Mouse (Mus musculus) stomach, embryonic 15.5 days (tissue): ENCODE measurements at regions not wholly inside any gene's neighbourhood (a gene's known extent, or its start where the extent isn't known, plus 50 kb on each side); places are given as distances from the start of the nearest gene placed in this dataset.

Experiments
- ATAC-seq: fragments of 200-750 bp; cut with Nextera tagmentation; 2 replicates; pipeline ENCODE4 v1.8.0; 2017; ENCODE audit warnings: low read depth, moderate number of reproducible peaks, moderate TSS enrichment; ENCODE audit not compliant: insufficient read depth, low FRiP score
- H3K27ac ChIP-seq: fragments of 300-500 bp; sonication (generic); 2 replicates; pipeline ENCODE4 v1.5.1; 2015; ENCODE audit warnings: mild to moderate bottlenecking, inconsistent platforms
- H3K27me3 ChIP-seq: fragments of 300-500 bp; sonication (generic); replicated peaks from 2 replicates; pipeline ENCODE4 v1.6.1; 2015; ENCODE audit warnings: inconsistent platforms
- H3K36me3 ChIP-seq: fragments of 300-500 bp; sonication (generic); 2 replicates; pipeline ENCODE4 v1.6.1; 2015; ENCODE audit warnings: inconsistent platforms
- H3K4me1 ChIP-seq: fragments of 300-500 bp; sonication (generic); 2 replicates; pipeline ENCODE4 v1.6.1; 2015; ENCODE audit warnings: inconsistent platforms
- H3K4me2 ChIP-seq: fragments of 300-500 bp; sonication (generic); 2 replicates; pipeline ENCODE4 v1.6.1; 2015; ENCODE audit warnings: mild to moderate bottlenecking, inconsistent platforms
- H3K4me3 ChIP-seq: fragments of 300-500 bp; sonication (generic); replicated peaks from 2 replicates; pipeline ENCODE4 v1.5.1; 2015; ENCODE audit warnings: inconsistent platforms
- H3K9ac ChIP-seq: fragments of 300-500 bp; sonication (generic); 2 replicates; pipeline ENCODE4 v1.6.1; 2015; ENCODE audit warnings: inconsistent platforms
- H3K9me3 ChIP-seq: fragments of 300-500 bp; sonication (generic); 2 replicates; pipeline ENCODE4 v1.6.1; 2016; ENCODE audit warnings: inconsistent platforms
- WGBS: fragments of 180-500 bp; shearing (Covaris S2); methylation state at CpG from one replicate; pipeline ENCODE4 v1.1.7; 2015; 5-methylcytosine and 5-hydroxymethylcytosine counted together

DNA sequence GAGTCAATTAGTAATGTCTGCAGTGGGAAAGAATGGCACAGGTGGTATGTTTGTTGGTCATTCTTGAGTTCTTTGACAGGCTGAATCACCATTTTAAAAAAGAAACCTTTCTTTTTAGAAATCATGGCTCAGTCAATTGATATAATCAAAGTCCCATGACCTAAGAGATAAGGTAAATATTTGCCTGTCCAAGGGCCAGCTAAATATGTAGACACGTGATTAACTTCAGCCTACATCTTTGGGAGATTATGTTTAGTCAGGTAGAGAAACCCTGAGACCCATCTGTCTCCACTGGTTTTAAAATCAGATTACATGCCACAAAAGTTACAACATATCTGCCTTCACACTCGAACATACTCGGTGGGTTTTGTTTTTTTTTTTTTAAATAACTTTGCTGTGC, 128.6 kb upstream of the Kazn start:
- Histone ChIP-seq H3K27ac (no peak overlapping the region), H3K9me3 (no peaks in the 10 kb centered on the region), H3K4me2 (no peak overlapping the region), H3K4me3 (no peak overlapping the region), H3K36me3 (no peaks in the 10 kb centered on the region), H3K4me1 (no peaks in the 10 kb centered on the region), H3K9ac (no peak overlapping the region), H3K27me3 (no peaks in the 10 kb centered on the region)
- no peak for ATAC-seq
- 43% methylated on average over 3 of the region's 3 CpGs for WGBS

DNA sequence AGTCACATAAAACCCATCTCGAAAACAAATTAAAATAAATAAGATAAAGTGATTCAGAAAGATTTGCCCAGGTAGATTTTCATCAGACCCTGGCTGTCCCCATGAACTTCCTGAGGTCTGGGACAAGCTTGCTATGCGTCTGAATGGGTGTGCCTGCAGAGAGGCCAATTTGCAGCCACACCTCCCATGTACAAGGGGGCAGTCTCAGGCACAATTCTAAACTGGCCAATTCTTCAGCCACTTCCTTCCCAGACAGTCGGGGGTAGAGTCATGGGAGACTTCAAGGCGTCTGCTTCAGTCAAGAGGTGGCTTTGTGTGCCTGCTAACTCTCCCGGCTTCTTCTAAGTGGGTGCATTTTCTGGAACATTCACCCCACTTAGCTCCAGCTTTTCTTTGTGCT, 122.9 kb upstream of the Kazn start:
- Histone ChIP-seq H3K9ac (no peak overlapping the region), H3K27ac (no peak overlapping the region), H3K4me1 (no peaks in the 10 kb centered on the region), H3K4me3 (no peak overlapping the region), H3K27me3 (no peaks in the 10 kb centered on the region), H3K36me3 (no peaks in the 10 kb centered on the region), H3K4me2 (no peak overlapping the region), H3K9me3 (no peaks in the 10 kb centered on the region)
- WGBS, result 51% methylated on average over 5 of the region's 5 CpGs
- ATAC-seq, result no peak

DNA sequence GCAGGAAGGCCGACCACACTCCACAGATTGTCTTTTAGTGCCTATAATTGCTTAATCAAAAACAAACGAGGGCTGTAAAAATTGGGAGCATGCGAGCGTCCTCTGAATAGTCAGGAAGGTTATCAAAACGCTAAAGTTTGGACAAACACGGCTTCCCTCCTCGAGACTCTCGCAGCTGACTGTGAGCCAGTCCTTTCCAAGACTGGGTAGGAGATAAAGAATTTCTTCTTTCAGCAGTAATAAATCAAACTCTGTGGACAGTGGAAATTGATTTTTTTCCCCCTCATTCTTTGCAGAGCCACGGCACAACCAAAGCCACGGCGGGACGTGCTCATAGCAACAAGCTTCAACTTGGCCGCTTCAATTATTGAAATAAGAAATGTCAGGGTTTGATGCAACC, 119.7 kb upstream of the Kazn start:
- 29% methylated on average over 13 of the region's 13 CpGs for WGBS
- no peak overlapping the region for H3K9ac ChIP-seq
- no peaks in the 10 kb centered on the region for H3K4me1 ChIP-seq
- no peaks in the 10 kb centered on the region for H3K36me3 ChIP-seq
- no peaks in the 10 kb centered on the region for H3K27me3 ChIP-seq
- H3K9me3 ChIP-seq, result no peaks in the 10 kb centered on the region
- H3K4me2 ChIP-seq, result peak overlapping the region; percentile 1; the same call in 1 of the 2 replicates
- ATAC-seq, result no peak
- no peak overlapping the region for H3K4me3 ChIP-seq
- H3K27ac ChIP-seq, result no peak overlapping the region

DNA sequence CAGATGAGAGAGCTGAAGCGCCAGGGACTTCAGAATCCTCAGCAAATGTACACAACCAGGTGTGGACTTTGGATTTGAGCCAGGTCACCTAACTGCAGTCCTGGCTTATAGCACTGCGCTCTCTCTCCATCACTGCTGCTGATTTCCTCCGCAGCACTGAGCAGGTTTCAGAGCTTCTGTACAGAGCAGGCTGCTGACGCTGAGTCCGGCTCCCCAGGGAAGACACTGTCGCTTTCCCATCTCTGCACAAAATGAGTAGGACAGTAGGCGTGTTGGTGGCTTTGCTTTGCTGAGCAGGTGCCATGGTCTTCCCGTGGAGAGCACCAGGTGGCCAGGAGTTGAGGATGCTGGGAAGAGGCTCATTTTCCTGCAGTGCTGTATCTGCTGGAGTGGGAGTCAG, 116.2 kb upstream of the Kazn start:
- Histone ChIP-seq H3K36me3 (no peaks in the 10 kb centered on the region), H3K4me1 (no peaks in the 10 kb centered on the region), H3K4me3 (no peak overlapping the region), H3K4me2 (no peak overlapping the region), H3K9me3 (no peaks in the 10 kb centered on the region), H3K27ac (no peak overlapping the region), H3K27me3 (no peaks in the 10 kb centered on the region), H3K9ac (no peak overlapping the region)
- 83% methylated on average over 8 of the region's 8 CpGs for WGBS
- no peak for ATAC-seq

DNA sequence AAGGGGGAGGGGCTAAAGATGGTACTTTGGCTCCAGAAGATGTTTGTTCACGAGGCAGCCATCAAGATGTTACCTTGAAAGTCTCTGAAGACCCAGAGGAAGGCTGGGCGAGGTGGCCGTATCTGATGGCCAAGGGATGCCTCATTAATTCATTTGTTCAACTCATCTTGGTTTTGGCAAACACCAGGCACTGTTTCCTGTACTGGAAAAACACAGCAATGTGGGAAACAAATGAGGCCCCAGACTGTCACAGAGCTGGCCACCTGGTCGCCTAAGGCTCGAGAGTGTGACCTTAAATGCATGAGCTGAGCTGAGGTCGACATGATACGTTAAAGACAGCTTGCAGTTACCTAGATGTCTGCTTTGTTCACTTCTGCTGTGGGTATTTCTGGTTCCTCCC, 114.3 kb upstream of the Kazn start:
- H3K4me2 ChIP-seq, result no peak overlapping the region
- no peak overlapping the region for H3K4me3 ChIP-seq
- whole genome bisulfite sequencing, result 77% methylated on average over 7 of the region's 7 CpGs
- no peaks in the 10 kb centered on the region for H3K27me3 ChIP-seq
- H3K9me3 ChIP-seq, result no peaks in the 10 kb centered on the region
- ATAC-seq, result no peak
- H3K4me1 ChIP-seq, result no peaks in the 10 kb centered on the region
- no peak overlapping the region for H3K27ac ChIP-seq
- H3K36me3 ChIP-seq, result no peaks in the 10 kb centered on the region
- no peak overlapping the region for H3K9ac ChIP-seq

DNA sequence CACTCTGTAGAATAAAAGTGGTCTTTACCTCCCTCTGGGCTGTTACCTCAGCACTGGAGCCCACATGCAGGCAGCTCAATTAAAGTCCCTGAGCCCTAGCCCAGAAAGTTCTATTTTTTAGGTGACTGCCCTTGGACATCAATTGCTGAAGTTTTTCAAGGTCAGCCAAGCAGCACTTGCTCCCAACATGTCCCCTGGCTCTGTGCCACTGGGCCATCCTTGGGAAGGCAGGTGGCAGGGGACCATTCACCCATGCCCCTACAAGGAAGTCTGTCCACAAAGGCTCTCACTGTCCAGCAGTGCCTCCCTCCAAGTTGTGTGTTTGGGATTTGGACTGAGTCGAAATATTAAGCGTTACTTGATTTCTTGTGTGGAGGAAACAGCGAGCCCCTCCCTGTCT, 112.6 kb upstream of the Kazn start:
- Histone ChIP-seq H3K36me3 (no peaks in the 10 kb centered on the region), H3K27ac (no peak overlapping the region), H3K9ac (no peak overlapping the region), H3K27me3 (no peaks in the 10 kb centered on the region), H3K4me1 (no peaks in the 10 kb centered on the region), H3K4me2 (no peak overlapping the region), H3K4me3 (no peak overlapping the region), H3K9me3 (no peaks in the 10 kb centered on the region)
- no peak for ATAC-seq
- WGBS, result 59% methylated on average over 3 of the region's 3 CpGs

DNA sequence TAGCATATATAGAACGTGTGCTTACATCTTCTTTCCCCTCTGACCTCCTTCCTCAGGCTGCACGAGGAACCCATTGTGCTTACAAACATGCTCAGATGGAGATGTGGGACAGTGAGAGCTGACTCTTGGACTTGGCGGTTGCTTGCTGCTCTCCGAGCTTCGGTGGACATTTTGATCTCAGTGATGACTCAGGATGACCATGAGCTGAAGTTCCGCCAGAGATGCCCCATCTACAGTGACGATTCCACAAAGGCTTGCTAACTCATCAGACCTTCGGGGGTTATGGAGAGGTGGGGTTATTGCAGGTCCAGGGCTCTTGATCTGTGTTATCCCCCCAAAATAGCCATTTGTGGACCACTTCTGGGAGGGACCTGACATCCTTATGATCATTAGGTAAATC, 111.8 kb upstream of the Kazn start:
- ATAC-seq, result no peak
- Histone ChIP-seq H3K27ac (no peak overlapping the region), H3K36me3 (no peaks in the 10 kb centered on the region), H3K9me3 (no peaks in the 10 kb centered on the region), H3K9ac (no peak overlapping the region), H3K27me3 (no peaks in the 10 kb centered on the region), H3K4me3 (no peak overlapping the region), H3K4me2 (no peak overlapping the region), H3K4me1 (no peaks in the 10 kb centered on the region)
- 87% methylated on average over 8 of the region's 8 CpGs for WGBS

DNA sequence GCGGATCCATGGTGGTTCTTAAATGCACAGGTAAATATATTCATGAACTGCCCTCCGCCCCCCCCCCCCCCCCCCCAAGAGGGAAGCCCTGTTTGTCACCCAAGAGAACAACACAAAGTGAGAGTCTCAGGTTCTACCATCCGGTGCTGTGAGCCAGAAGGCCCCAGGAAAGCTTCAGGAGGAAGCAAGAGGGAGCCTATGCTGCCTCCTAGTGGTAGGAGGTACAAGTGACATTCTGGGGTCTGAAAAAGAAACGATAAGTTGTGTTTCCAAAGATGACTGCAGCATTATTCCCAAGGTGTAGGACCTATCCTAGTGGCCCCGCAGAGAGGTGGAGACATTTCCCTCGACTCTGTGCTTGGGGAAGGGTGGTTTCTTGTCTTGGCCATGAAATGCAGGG, 109.7 kb upstream of the Kazn start:
- Histone ChIP-seq H3K4me2 (no peak overlapping the region), H3K9ac (no peak overlapping the region), H3K4me1 (no peaks in the 10 kb centered on the region), H3K27ac (no peak overlapping the region), H3K9me3 (no peaks in the 10 kb centered on the region), H3K27me3 (no peaks in the 10 kb centered on the region), H3K36me3 (no peaks in the 10 kb centered on the region), H3K4me3 (no peak overlapping the region)
- 42% methylated on average over 6 of the region's 6 CpGs for WGBS
- no peak for ATAC-seq

DNA sequence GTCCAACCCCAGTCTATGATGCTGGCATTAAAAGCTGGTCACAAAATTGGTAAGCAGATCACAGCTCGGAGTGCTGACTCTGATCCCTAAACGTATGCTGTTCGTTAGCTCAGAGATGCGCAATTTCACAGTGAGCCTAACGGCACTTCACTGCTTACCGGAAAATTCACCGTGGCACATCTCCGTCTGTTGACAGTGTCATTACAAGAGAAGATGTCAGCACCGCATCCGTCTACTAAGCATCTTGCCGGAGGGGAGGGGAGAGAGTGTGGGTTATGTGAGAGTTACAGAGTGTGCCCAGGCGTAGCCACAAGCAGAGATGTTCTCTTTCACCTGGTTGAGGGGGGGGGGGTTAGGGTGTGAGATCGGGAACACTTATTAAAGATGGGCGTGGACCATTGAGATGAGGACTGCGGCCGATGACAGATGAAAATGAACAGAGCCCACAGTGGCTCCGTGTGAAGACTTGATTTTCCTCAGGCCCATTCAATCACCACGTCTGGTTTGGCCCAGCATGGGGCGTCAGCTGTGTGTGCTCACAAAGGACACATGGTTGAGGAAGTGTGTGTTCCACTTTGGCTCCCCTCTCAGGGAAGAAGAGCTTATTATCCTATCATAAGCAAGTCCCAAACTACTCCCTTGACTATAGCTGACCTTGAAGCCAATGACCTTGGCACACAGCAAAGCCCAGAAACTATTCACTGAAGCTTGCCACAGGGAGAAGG, 103.4 kb upstream of the Kazn start:
- Histone ChIP-seq H3K4me1 (no peaks in the 10 kb centered on the region), H3K4me2 (no peak overlapping the region), H3K9me3 (no peaks in the 10 kb centered on the region), H3K4me3 (no peak overlapping the region), H3K36me3 (no peaks in the 10 kb centered on the region), H3K9ac (no peak overlapping the region), H3K27ac (no peak overlapping the region), H3K27me3 (no peaks in the 10 kb centered on the region)
- no peak for ATAC-seq
- 82% methylated on average over 19 of the region's 19 CpGs for whole genome bisulfite sequencing

DNA sequence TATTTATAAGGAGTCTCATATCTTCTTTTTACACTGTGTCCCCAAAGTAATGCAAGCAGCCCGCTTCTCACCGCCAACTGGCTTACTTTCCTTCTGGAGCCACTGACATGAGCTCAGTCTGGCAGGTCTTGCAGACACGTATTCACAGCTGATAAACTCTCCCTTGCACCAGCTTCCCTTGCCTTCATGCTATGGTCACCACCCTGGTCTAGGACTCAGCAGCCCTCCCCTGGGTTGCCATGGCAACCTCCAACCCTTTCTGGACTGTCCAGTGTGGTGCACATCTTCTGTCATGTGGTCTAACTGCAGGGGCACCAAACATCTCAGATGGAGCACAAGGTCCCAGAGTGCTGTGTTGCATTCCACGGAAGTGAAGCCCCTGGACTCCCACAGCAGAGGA, 102.1 kb upstream of the Kazn start:
- H3K9ac ChIP-seq, result no peak overlapping the region
- no peaks in the 10 kb centered on the region for H3K4me1 ChIP-seq
- no peaks in the 10 kb centered on the region for H3K36me3 ChIP-seq
- H3K4me2 ChIP-seq, result no peak overlapping the region
- H3K9me3 ChIP-seq, result no peaks in the 10 kb centered on the region
- ATAC-seq, result no peak
- 69% methylated on average over 4 of the region's 4 CpGs for WGBS
- no peak overlapping the region for H3K4me3 ChIP-seq
- H3K27me3 ChIP-seq, result no peaks in the 10 kb centered on the region
- no peak overlapping the region for H3K27ac ChIP-seq

DNA sequence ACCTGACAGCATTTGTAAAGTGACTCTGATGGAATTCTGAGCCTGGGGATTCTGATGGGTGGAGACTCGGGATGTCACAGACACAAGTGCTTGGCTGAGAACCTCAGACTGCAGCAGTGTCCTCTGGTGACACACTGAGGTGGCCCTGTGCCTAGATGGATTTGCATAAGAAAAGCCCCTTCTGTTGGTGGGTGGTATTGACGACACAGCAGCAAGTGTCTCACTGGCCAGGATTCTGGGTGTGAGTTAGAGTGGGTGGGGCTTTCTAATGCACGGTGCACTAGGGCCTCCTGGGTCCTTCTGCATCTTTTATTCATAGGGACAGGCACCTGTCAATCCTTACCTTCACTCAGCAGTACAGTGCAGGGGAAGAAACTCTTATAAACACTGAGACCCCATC, 100.9 kb upstream of the Kazn start:
- H3K4me1 ChIP-seq, result no peaks in the 10 kb centered on the region
- no peak overlapping the region for H3K4me2 ChIP-seq
- WGBS, result 19% methylated on average over 3 of the region's 3 CpGs
- no peak overlapping the region for H3K27ac ChIP-seq
- no peaks in the 10 kb centered on the region for H3K36me3 ChIP-seq
- no peaks in the 10 kb centered on the region for H3K27me3 ChIP-seq
- no peaks in the 10 kb centered on the region for H3K9me3 ChIP-seq
- no peak overlapping the region for H3K4me3 ChIP-seq
- no peak overlapping the region for H3K9ac ChIP-seq
- ATAC-seq, result no peak

DNA sequence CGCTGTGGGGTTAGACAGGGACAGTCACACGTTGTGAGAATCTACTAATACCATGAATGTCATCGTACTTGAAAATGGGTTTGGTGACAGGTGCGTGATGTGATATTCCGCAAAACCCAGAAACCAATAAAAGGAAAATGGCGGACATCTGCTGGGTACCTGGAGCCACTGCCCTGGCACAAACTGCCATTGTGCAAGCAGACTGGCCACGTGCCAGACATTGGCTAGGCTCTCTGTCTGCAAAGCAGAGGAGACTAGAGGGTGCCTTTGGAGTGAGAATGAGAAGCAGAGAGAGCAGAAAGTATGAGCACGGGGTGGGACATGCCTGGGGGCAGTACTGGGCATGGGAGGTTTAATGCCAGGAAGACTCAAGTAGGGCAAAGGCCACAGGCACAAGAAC, 98.5 kb upstream of the Kazn start:
- H3K36me3 ChIP-seq, result no peaks in the 10 kb centered on the region
- ATAC-seq, result no peak
- H3K4me1 ChIP-seq, result no peaks in the 10 kb centered on the region
- H3K4me3 ChIP-seq, result no peak overlapping the region
- H3K27me3 ChIP-seq, result no peaks in the 10 kb centered on the region
- H3K4me2 ChIP-seq, result no peak overlapping the region
- H3K9ac ChIP-seq, result no peak overlapping the region
- no peaks in the 10 kb centered on the region for H3K9me3 ChIP-seq
- H3K27ac ChIP-seq, result no peak overlapping the region
- WGBS, result 87% methylated on average over 8 of the region's 8 CpGs

DNA sequence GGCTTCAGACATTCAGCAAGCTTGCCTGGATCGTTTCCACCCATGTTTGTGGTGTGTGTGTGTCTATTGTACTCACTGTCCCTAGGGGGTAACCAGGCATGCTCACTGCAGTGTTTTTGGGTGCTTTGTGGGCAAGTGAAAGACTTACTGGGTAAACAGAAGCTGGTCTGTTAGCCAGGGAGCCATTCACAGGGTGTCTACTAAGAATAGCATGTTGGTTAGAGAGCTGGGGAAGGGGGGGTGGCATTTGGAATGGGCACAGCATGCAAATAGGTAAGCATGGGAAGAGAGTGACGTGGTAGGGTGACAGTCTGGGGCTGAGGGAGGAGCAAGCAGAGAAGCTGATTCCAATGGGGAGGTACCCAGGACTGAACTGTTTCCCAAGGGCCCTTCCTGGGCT, 97.7 kb upstream of the Kazn start:
- Histone ChIP-seq H3K4me2 (no peak overlapping the region), H3K9ac (no peak overlapping the region), H3K36me3 (no peaks in the 10 kb centered on the region), H3K4me1 (no peaks in the 10 kb centered on the region), H3K4me3 (no peak overlapping the region), H3K9me3 (no peaks in the 10 kb centered on the region), H3K27ac (no peak overlapping the region), H3K27me3 (no peaks in the 10 kb centered on the region)
- 51% methylated on average over 2 of the region's 2 CpGs for WGBS
- no peak for ATAC-seq
